Mouse (Mus musculus) liver, embryonic 12.5 days (tissue): ENCODE data around the gene Zfp771. TPM values are rescaled to one million over a fixed set of nuclear protein-coding genes. Genes with fewer than 3 reads are reported as not detected.
A peak's percentile ranks its signal among the peaks of the same experiment; 100 is the strongest.

Experiments
- ATAC-seq: fragments of 200-750 bp; cut with Nextera tagmentation; 2 replicates; pipeline ENCODE4 v1.8.0; 2017; ENCODE audit warnings: moderate number of reproducible peaks, mild to moderate bottlenecking, moderate library complexity
- H3K27ac ChIP-seq: fragments of 300-500 bp; sonication (generic); 2 replicates; pipeline ENCODE4 v1.5.1; 2016; ENCODE audit warnings: mild to moderate bottlenecking
- H3K27me3 ChIP-seq: fragments of 300-500 bp; sonication (generic); replicated peaks from 2 replicates; pipeline ENCODE4 v1.6.1; 2016; ENCODE audit warnings: mild to moderate bottlenecking, moderate library complexity
- H3K36me3 ChIP-seq: fragments of 300-500 bp; sonication (generic); 2 replicates; pipeline ENCODE4 v1.6.1; 2016; ENCODE audit warnings: mild to moderate bottlenecking, moderate library complexity
- H3K4me1 ChIP-seq: fragments of 300-500 bp; sonication (generic); 2 replicates; pipeline ENCODE4 v1.6.1; 2016
- H3K4me2 ChIP-seq: fragments of 300-500 bp; sonication (generic); 2 replicates; pipeline ENCODE4 v1.6.1; 2016; ENCODE audit warnings: mild to moderate bottlenecking, moderate library complexity
- H3K4me3 ChIP-seq: fragments of 300-500 bp; sonication (generic); 2 replicates; pipeline ENCODE4 v1.5.1; 2016; ENCODE audit warnings: mild to moderate bottlenecking, moderate library complexity
- H3K9ac ChIP-seq: fragments of 300-500 bp; sonication (generic); 2 replicates; pipeline ENCODE4 v1.6.1; 2016; ENCODE audit warnings: mild to moderate bottlenecking, moderate library complexity
- H3K9me3 ChIP-seq: fragments of 300-500 bp; sonication (generic); replicated peaks from 2 replicates; pipeline ENCODE4 v1.6.1; 2016; ENCODE audit warnings: mild to moderate bottlenecking, moderate library complexity
- WGBS: fragments of 180-500 bp; shearing (Covaris S2); methylation state at CpG from one replicate; pipeline ENCODE4 v1.1.7; 2016; ENCODE audit not compliant: insufficient replicate concordance; 5-methylcytosine and 5-hydroxymethylcytosine counted together
- polyA plus RNA-seq: library from polyadenylated mRNA; unstranded; fragments of >200 nt; fragmentation: Nextera tagmentation; extraction: Ambion mirVana; gene quantifications from 2 replicates; pipeline ENCODE4 v1.2.1, GENCODE M21; 2016

Gene Zfp771
- polyA plus RNA-seq, 1 experiment from 2014 or later: 31.6 TPM

DNA sequence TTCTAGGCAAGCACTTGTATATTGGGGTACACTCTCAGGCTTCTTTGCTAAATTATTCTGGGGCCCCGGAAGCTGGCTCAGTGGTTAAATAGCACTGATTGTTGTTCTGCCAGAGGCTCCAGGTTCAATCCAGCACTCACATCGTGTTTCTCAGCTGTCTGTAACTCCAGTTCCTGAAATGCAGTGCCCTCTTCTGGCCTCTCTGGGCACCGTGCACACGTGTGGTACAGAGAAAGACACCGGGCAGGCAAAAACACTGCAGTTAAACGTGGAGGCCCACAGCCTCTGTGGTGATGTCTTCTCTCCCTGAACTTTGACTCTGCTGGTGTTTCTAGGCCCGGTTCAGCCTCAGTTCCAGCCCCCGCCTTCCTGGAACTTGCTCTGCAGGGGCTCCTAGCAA lies 34.2 kb downstream of the Zfp771 start:
- peak overlapping the region; percentile 16; the same call in 1 of the 2 replicates for H3K27ac ChIP-seq
- WGBS: 16% methylated on average over 8 of the region's 8 CpGs
- H3K27me3 ChIP-seq: no peaks in the 10 kb centered on the region
- no peaks in the 10 kb centered on the region for H3K9me3 ChIP-seq
- peaks cover 49% of the 10 kb centered on the region for H3K4me1 ChIP-seq
- no peak overlapping the region for H3K4me3 ChIP-seq
- no peaks in the 10 kb centered on the region for H3K36me3 ChIP-seq
- no peak overlapping the region for H3K9ac ChIP-seq
- no peak; the same call in 1 of the 2 replicates for ATAC-seq
- peak overlapping the region; percentile 19; the same call in 1 of the 2 replicates for H3K4me2 ChIP-seq

GRCm38 (mm10) chr7:127280092-127280491 lies 36.0 kb downstream of the Zfp771 start:
- Histone ChIP-seq H3K27ac (no peak overlapping the region; the same call in 1 of the 2 replicates), H3K4me2 (no peak overlapping the region), H3K27me3 (no peaks in the 10 kb centered on the region), H3K4me3 (no peak overlapping the region), H3K36me3 (no peaks in the 10 kb centered on the region), H3K4me1 (peaks cover 48% of the 10 kb centered on the region), H3K9ac (no peak overlapping the region), H3K9me3 (no peaks in the 10 kb centered on the region)
- ATAC-seq: no peak
- WGBS: 64% methylated on average over 3 of the region's 3 CpGs

GRCm38 (mm10) chr7:127281114-127281513 lies 37.0 kb downstream of the Zfp771 start:
- Histone ChIP-seq H3K9me3 (no peaks in the 10 kb centered on the region), H3K9ac (no peak overlapping the region; the same call in 1 of the 2 replicates), H3K36me3 (no peaks in the 10 kb centered on the region), H3K27me3 (no peaks in the 10 kb centered on the region), H3K4me1 (peaks cover 56% of the 10 kb centered on the region), H3K4me3 (no peak overlapping the region), H3K4me2 (no peak overlapping the region), H3K27ac (no peak overlapping the region)
- no peak for ATAC-seq
- WGBS: 9% methylated on average over 4 of the region's 4 CpGs

DNA sequence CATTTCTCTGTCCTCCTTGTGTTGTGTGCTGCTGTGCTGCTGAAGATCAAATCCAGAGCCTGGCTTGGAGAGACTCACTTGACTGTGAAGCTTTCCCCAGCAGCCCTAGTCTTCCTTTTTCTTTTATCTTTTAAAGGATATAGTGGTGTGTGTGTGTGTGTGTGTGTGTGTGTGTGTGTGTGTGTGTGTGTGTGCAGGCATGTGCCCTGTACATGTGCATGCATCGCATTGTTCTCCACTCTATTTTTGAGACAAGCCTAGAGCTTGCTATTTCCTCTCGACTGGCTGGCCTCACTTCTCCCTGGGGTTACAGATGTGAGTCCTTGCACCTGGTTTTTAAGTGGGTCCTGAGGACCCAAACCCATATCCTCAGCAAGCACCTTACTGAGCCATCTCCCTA lies 38.1 kb downstream of the Zfp771 start:
- Histone ChIP-seq H3K27ac (no peak overlapping the region), H3K9ac (no peak overlapping the region), H3K4me2 (no peak overlapping the region), H3K9me3 (no peaks in the 10 kb centered on the region), H3K27me3 (no peaks in the 10 kb centered on the region), H3K36me3 (no peaks in the 10 kb centered on the region), H3K4me3 (no peak overlapping the region), H3K4me1 (peaks cover 58% of the 10 kb centered on the region)
- WGBS: 61% methylated on average over 2 of the region's 2 CpGs
- no peak for ATAC-seq

- peak; percentile 84 for ATAC-seq
- 20% methylated on average over 9 of the region's 10 CpGs for WGBS
- H3K4me3 ChIP-seq: no peak overlapping the region
- H3K36me3 ChIP-seq: no peaks in the 10 kb centered on the region; the same call in 1 of the 2 replicates
- no peaks in the 10 kb centered on the region for H3K27me3 ChIP-seq
- peak overlapping the region; percentile 45; the same call in 1 of the 2 replicates for H3K27ac ChIP-seq
- no peaks in the 10 kb centered on the region for H3K9me3 ChIP-seq
- H3K4me1 ChIP-seq: peaks cover 38% of the 10 kb centered on the region
- H3K4me2 ChIP-seq: peak overlapping the region; percentile 29; the same call in 1 of the 2 replicates
- peak overlapping the region; percentile 39; the same call in 1 of the 2 replicates for H3K9ac ChIP-seq
Observed at GRCm38 (mm10) chr7:127285154-127285553, 41.1 kb downstream of the Zfp771 start.

GRCm38 (mm10) chr7:127287940-127288339 lies 43.9 kb downstream of the Zfp771 start:
- Histone ChIP-seq H3K9me3 (no peaks in the 10 kb centered on the region), H3K4me1 (peaks cover 27% of the 10 kb centered on the region), H3K27ac (no peak overlapping the region), H3K4me3 (no peak overlapping the region), H3K9ac (no peak overlapping the region), H3K4me2 (no peak overlapping the region), H3K36me3 (no peaks in the 10 kb centered on the region; the same call in 1 of the 2 replicates), H3K27me3 (no peaks in the 10 kb centered on the region)
- 47% methylated on average over 1 of the region's 1 CpGs for WGBS
- ATAC-seq: no peak

DNA sequence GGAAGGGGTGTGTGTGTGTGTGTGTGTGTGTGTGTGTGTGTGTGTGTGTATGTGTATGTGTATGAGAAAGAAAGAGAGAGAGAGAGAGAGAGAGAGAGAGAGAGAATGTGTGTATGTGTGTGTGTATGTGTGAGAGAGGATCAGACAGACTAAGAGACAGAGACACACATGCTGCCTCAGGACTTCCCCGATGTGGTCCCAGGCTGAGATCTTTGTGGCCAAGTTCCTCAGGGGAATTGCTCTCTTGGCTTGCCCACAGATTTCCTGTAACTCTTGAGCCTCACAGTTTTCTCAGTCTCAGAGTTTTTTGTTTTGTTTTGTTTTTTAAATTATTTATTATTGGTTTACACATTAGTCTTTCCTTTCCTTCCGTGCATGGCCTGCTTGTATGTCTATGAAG lies 45.2 kb downstream of the Zfp771 start:
- no peak overlapping the region for H3K4me2 ChIP-seq
- H3K4me3 ChIP-seq: no peak overlapping the region
- no peaks in the 10 kb centered on the region; the same call in 1 of the 2 replicates for H3K36me3 ChIP-seq
- WGBS: 40% methylated on average over 2 of the region's 2 CpGs
- no peak overlapping the region for H3K27ac ChIP-seq
- no peak for ATAC-seq
- H3K4me1 ChIP-seq: peaks cover 22% of the 10 kb centered on the region
- H3K9me3 ChIP-seq: no peaks in the 10 kb centered on the region
- H3K27me3 ChIP-seq: no peaks in the 10 kb centered on the region
- no peak overlapping the region for H3K9ac ChIP-seq

DNA sequence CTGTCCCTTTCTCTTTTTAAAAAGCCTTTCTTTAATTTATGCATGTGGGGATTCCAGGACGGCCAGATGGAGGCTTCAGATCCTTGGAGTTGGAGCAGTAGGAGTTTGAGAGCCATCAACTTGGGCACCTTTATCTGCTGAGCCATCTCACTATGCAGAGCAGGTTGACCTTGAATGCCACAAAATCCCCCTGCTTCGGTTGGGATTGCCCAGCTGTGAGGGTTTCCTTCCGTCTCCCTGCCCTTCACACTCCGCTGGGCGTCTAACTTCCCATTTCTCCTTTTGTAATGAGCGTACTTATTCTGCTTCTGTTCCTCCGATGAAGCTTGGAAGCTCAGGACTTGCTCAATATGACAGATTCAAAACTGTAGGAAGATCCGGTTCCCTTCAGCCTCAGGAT lies 46.1 kb downstream of the Zfp771 start:
- no peak overlapping the region for H3K4me2 ChIP-seq
- peaks cover 15% of the 10 kb centered on the region for H3K4me1 ChIP-seq
- no peaks in the 10 kb centered on the region for H3K9me3 ChIP-seq
- H3K27me3 ChIP-seq: no peaks in the 10 kb centered on the region
- H3K9ac ChIP-seq: no peak overlapping the region
- no peaks in the 10 kb centered on the region; the same call in 1 of the 2 replicates for H3K36me3 ChIP-seq
- 37% methylated on average over 8 of the region's 8 CpGs for WGBS
- H3K4me3 ChIP-seq: no peak overlapping the region
- no peak overlapping the region for H3K27ac ChIP-seq
- ATAC-seq: no peak

DNA sequence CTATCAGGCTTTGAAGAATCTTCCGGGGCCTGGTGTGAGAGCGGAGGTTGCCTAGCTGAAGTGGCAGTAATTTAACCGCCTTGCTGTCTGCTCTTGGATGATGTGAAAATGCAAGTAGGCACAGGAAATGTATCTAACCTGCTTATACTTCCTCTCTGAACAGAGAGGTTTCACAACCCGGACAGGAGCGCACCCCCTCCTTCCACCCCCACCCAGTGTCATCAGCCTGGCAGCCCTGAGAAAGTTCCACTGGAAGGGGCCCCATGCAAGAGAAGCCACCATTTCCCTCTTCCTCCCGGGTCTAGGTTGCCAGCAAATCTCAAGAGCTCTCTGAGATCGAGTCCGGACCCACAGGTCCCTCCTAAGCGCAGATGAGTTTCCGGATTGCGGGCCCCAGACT lies 52.0 kb downstream of the Zfp771 start, which contains the start of gene Itgal:
Itgal (plus strand) TSS at position 163 of the 400 bp plus-strand sequence.
- Histone ChIP-seq H3K9ac (peak within 1 kb of the TSS; percentile 3; the same call in 1 of the 2 replicates), H3K9me3 (no peaks in the 10 kb centered on the region), H3K4me3 (peak within 1 kb of the TSS; percentile 32), H3K27me3 (no peaks in the 10 kb centered on the region), H3K4me1 (peaks cover 19% of the 10 kb centered on the region), H3K36me3 (no peaks in the 10 kb centered on the region), H3K27ac (peak within 1 kb of the TSS; percentile 28; the same call in 1 of the 2 replicates), H3K4me2 (peak within 1 kb of the TSS; percentile 51)
- WGBS: 21% methylated on average over 11 of the region's 11 CpGs
- no peak for ATAC-seq

DNA sequence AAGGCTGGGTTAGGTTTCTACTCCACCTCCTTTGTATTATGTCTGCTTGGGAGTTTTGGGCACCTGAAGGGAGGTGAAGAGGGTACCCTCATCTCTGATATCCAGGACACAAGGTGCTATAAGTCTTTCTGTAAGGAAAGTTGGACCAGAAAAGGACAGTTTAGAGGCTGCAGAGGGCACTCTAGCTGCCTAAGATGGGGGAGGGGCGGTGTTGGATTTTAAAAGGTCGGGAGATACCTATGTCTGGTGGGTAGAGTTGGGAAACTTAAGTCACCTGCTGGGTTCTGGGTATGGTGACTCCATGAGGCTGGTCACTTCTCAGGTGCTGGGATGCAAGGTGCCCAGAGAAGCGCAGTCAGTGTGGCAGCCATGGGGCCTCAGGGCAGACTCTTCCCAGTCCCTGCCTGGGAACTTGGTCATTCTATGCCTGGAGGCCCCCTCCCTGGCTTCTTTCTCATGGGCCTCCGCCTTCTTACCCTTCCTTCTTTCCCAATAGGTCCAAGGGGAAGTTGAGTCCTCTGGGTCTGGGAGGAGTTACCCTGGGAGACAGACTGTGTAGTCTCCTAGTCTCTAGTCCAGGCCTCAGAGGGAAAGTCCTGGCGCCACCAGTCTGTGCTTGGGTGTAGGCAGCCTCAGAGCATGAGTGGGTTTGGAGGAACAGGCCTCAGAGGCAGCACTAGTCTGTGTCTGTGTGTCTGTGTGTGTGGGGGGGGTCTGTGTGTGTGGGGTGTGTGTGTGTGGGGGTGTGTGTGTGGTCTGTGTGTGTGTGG lies 52.9 kb downstream of the Zfp771 start:
- Histone ChIP-seq H3K4me2 (peak overlapping the region; percentile 51), H3K9me3 (no peaks in the 10 kb centered on the region), H3K4me3 (peak overlapping the region; percentile 32), H3K27ac (no peak overlapping the region), H3K4me1 (peaks cover 19% of the 10 kb centered on the region), H3K36me3 (no peaks in the 10 kb centered on the region), H3K27me3 (no peaks in the 10 kb centered on the region), H3K9ac (no peak overlapping the region; the same call in 1 of the 2 replicates)
- 44% methylated on average over 5 of the region's 5 CpGs for WGBS
- no peak for ATAC-seq

DNA sequence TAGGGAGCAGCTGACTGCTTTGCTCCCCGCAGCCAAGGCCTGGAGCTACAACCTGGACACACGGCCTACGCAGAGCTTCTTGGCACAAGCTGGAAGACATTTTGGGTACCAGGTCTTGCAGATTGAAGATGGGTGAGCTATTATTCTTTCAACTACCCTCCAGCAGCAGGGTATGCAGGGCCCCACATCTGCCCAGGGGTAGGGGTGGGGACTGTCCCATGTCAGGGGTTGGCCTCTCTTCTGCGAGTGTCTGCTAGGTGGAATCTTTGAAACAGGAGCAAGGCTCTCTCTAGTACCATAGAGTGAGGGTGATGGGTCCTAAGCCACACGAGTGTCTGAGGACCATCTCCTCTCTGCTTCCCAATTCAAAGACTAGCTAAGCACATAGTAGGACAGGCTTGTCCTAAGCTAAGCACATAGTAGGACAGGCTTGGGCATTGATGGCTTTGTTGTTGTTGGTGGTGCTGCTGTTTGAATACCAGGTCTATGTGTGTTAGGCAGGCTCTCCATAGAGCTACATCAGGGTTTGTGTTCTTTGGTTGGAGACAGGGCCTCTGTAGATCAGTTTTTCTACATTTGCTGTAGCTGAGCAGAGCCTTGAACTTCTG lies 53.6 kb downstream of the Zfp771 start:
- H3K4me3 ChIP-seq: no peak overlapping the region

More for the DNA sequence above, 53.6 kb downstream of the Zfp771 start:
- no peak for ATAC-seq
- no peaks in the 10 kb centered on the region for H3K27me3 ChIP-seq
- no peak overlapping the region for H3K9ac ChIP-seq
- H3K9me3 ChIP-seq: no peaks in the 10 kb centered on the region
- H3K36me3 ChIP-seq: no peaks in the 10 kb centered on the region
- H3K4me1 ChIP-seq: peaks cover 19% of the 10 kb centered on the region
- 71% methylated on average over 5 of the region's 5 CpGs for WGBS
- H3K4me2 ChIP-seq: peak overlapping the region; percentile 51
- no peak overlapping the region for H3K27ac ChIP-seq
